Mouse (Mus musculus): Measurements from ENCODE around the gene Olfr837.
"Not testable (repeated sequence)": the region's sequence is repeated elsewhere in the genome, so short reads cannot be mapped to it uniquely, and the experiment has no call there.

Olfr837 gene

DNA sequence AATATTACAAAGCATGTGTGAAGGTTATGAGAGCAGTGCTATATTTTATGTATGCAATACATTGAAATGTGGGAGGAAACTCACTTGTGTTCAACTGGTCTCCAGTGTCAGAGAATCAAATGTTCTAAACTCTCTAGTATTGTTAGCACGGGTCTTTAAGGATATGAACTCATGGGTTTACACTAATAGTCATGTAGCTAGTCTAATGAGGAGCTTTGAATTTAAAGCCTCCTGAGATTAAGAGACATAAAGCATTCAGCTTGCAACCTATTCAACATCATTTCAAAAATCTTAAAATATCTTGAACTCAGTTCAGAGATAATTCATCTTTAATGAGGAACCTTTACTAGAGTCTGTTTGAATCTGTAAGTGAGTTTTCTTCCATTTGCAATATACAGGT is at the start of gene Olfr837:
Olfr837 (plus strand) TSS at position 301 of the 400 bp plus-strand sequence.
- DNase-seq (ENCODE audit: low read depth), result no peak

DNA sequence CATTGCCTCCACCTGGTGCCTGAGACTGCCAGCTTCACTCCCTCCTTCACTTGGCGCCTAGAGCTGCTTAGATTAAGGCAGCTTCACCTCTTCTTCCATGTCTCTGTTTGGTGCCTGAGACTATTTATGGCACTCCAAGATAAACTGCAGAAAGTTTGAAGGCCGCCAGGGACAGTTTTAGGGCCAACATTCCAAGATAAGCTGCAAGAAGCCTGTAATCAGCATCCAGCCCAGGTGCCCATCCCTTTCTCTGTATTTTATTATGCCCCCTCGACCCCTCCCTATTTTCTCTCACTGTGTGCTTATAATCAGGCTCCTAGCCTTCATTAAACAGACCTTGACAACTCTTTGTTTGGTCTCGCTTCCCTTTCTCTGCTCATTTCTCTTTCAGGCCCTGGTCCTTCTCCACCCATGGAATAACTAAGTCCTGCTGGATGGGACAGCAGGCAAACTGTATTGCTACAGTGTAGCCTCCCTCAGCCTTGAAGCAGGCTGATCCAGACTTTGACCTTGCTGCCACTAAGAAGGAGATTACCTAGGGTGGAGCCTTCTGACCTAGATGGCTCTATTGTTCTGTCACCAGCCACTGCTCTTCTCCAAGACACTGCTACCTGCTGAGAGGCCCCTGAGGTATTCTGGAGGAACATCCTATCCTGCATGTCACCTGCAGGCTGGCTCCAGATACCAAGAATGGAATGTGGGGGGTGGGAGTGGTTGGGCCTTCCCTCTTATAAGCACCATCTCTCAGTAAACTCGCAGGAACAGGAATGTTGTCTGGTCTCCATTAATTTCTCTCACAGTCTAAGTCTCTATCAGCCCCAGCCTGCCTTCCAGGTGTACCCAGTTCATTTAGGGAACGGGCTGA is 43.0 kb upstream of the Olfr837 start:
- DNase-seq (ENCODE audit: low read depth), result not testable (repeated sequence)

GRCm38 (mm10) chr9:19097286-19097685 is 38.8 kb upstream of the Olfr837 start:
- no peak for DNase-seq (ENCODE audit: low read depth)

- no peak for DNase-seq (ENCODE audit: low read depth)
Measured at GRCm38 (mm10) chr9:19120082-19120481, 16.0 kb upstream of the Olfr837 start, which contains the start of gene Olfr836. Gene Olfr836, plus strand, starts transcription at chr9:19120382.

- DNase-seq (ENCODE audit: low read depth), result no peak
Measured at GRCm38 (mm10) chr9:19177212-19177611, 41.1 kb downstream of the Olfr837 start, which contains the start of gene Olfr839-ps1. Gene Olfr839-ps1, minus strand, starts transcription at chr9:19177312.
